Mouse (Mus musculus) E14TG2a.4 (cell line): ENCODE data around the gene Ino80b.

ENCODE experiments used
- CTCF ChIP-seq: conservative IDR thresholded peaks from 2 replicates; pipeline ENCODE4 v1.5.1; 2014; ENCODE audit warnings: low read length
- NANOG ChIP-seq: IDR thresholded peaks from 2 replicates; pipeline ENCODE4 v1.6.1; 2014; ENCODE audit warnings: borderline replicate concordance, low read length, mixed read lengths

DNA sequence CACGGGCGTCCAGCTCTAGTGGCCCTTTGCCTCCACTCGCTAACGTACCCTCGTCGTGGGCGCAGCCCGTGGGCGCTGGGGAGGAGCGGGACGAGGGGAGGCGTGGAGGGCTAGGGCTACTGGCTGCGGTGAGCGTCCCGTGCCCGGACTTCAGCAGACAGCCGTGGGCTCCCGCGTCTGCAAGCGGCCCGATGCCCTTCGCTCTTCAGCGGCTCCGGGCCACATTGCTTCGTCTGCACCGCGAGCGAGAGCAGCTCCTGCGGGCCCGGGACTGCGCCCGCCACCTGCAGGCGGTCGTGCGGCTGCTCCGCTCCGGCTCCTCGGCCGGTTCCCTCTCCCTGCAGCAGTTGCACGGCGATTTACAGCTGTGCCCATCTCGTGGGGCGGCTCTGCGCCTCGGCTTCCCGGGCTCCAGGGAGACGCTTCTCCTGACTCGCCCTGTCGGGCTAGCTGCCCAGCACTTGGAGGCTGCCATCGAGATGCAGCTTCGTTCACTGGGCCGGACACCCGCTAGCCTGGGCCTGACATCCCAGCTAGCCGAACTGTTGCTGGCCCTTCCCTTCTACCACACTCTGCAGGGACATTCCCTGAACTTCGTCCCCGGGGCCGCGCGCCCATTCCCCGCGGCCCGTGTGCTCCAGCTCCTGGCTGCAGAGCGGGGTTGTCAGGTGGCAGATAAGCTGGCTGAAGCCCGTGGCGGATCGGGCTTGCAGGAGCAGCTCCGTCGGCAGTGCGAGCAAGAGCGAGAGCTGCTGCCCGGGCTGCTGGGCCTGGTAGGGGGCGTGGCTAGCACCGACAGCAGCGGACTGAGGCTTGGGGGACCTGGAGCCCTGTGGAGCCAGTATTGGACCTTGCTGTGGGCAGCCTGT lies 23.3 kb downstream of the Ino80b start:
- TF ChIP-seq CTCF, result no peak
- TF ChIP-seq NANOG, result no peak
